Mouse (Mus musculus): Measurements from ENCODE around the gene Aamp.

DNA sequence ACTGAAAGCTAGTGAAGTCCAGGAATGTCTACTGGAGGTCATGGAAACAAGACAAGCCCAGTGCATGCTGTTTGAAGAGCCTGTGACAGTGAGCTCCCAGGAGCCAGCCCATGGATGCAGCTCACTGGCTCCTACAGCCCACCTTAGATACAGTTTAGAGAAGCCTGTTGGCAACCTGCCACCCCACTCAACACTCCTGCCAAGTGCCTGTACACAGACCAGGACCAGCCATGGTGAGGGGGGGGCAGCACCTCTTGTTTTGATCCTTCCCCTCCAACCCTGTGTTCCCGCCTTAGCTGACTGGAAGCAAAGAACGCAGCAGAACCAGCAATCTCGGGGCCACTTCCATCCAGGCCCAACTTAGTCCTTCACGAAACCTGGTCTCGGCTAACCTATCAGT is 5.6 kb upstream of the Aamp start:
- TF ChIP-seq CTCF (IDR thresholded peaks at IDR 0.05; ENCODE audit: low read depth, low read length) (no peak), POLR2A (IDR thresholded peaks at IDR 0.05; ENCODE audit: extremely low read depth, insufficient read depth, low read length) (no peak)
